Mouse (Mus musculus): ENCODE results near the gene Wdr95.

- no peak for TF ChIP-seq CTCF (IDR thresholded peaks at IDR 0.05; ENCODE audit: low read depth)
- no peak for TF ChIP-seq EP300 (optimal IDR thresholded peaks at IDR 0.05)
These were observed 73.5 kb downstream of the Wdr95 start for GRCm38 (mm10) chr5:149601996-149602395.

Data from stomach, postnatal 0 days (tissue).